Mouse (Mus musculus) neutrophil, adult 65 days (primary cell): ENCODE data around the gene Abcf1. TPM values are rescaled to one million over a fixed set of nuclear protein-coding genes. Genes with fewer than 3 reads are reported as not detected.

Experiments
- total RNA-seq: library from RNA; stranded (reverse); gene quantifications from 2 replicates; pipeline ENCODE4 v1.2.4, GENCODE M21; 2023

Abcf1 gene
- total RNA-seq: 66.5 and 97.8 TPM in 2 replicates

DNA sequence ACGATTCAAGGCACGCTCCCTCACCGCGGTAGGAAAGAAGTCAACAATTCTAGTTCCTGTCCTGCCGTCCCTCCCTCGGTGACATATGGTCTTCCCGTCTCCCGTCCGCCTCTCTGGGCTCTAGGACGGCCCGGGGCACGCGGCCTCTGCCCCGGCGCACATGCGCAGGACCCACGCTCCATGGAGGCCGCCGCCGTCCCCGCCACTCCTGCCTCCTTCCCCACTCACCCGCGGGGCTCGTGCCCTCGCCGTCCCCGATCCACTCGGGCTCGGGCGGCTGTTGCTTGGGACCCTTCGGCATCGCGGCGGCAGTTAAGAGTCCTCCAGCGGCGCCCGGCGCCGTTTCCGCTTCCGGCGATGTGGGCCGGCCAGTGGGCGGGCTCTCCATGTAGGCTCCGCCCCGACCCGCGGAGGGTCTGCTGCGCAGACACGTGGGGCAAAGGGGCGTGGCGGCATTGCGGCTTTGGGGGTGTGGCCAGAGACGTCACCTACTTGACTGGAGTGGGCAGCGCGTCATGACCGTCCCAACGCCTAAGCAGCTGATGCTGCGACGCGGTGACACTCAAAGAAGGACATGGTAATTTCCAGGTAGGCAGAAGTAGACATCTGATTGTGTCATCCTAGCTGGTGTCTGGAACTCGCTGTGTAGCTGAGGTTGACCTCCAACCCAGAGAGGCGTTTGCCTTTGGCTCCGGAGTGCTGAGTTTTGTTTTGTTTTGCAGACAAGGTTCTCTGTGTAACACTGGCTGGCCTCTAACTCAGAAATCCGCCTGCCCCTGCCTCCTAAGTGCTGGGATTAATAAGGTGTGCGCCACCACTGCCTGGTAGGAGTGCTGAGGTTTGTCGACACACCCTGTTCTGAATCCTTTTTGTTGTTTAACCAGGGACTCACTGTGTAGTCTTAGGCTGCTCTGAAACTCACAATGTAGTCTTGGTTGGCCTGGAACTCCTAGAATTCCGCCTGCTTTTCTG is at the start of gene Abcf1:
Gene Abcf1 (minus strand): TSS at position 344 of the 972 bp plus-strand sequence.

GRCm38 (mm10) chr17:35979401-35980362 is 10.1 kb upstream of the Abcf1 start, which contains the start of the genes Gnl1 and Prr3:
Gene Gnl1 (plus strand): TSS chr17:35979851.
Gene Prr3 (minus strand): TSS chr17:35980236.

DNA sequence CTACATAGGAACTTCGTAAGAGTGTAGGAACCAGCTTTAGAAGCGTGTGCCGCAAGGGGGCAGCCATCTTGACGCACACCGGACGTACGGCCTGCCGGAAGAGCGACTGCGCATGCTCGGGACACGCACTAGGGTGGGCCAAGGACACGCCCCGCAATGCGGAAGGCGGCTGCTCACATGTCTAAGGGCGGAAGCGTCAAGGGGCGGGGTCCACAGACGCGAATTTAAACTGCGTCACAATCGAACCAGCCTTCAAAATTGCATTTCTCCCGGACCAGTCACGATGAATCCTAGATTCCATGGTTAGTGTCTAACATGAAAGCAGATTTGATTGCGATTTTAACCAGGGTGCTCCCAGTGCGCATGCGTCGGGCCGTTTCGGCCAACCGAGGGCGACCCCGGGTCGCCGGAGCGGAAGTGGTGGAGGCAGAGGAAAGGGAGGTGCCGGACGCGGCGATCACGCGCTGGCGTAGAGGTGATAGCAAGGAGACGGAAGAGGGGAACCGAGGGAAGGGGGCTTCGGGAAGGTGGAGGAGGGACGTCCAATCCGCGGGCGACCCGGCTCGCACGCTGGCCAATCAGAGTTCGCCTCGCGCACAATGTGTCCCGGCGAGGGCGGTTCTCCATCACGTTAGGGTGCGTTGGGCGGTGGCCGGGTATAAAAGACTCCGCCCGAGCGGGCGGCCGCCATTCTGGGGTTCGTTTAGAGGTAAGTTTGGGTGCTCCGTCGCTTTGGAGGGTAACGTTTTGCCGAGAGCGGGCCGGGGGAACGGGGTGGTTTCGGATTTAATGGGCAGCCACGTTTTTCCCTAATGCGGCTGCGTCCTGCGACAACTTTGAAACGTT is 53.0 kb downstream of the Abcf1 start, which contains the start of the genes Mrps18b and Ppp1r10:
Gene Mrps18b (minus strand): TSS at position 93 of the 846 bp plus-strand sequence.
Gene Ppp1r10 (plus strand): TSS at position 138 of the 846 bp plus-strand sequence.

GRCm38 (mm10) chr17:35909919-35910369 is 59.6 kb downstream of the Abcf1 start, which contains the start of gene Atat1:
Gene Atat1 (minus strand): TSS chr17:35910075.

Other genes starting within 250 kb of the Abcf1 start
- gene Ier3, start 148.1 kb downstream of the Abcf1 start, total RNA-seq: 146 and 161 TPM in 2 replicates
- 177 and 218 TPM in 2 replicates for gene Flot1, start 146.5 kb downstream of the Abcf1 start, total RNA-seq
- 358 and 363 TPM in 2 replicates for gene Tubb5, start 131.5 kb downstream of the Abcf1 start, total RNA-seq
- 19.8 and 27.4 TPM in 2 replicates for gene Mdc1, start 128.2 kb downstream of the Abcf1 start, total RNA-seq
- gene Nrm, start 108.4 kb downstream of the Abcf1 start, total RNA-seq: 37.7 and 48.1 TPM in 2 replicates
- gene Ppp1r18, start 104.2 kb downstream of the Abcf1 start, total RNA-seq: 276 and 319 TPM in 2 replicates
- gene Dhx16, start 89.9 kb downstream of the Abcf1 start, total RNA-seq: 54.5 and 72.8 TPM in 2 replicates
- gene 2310061I04Rik, start 72.3 kb downstream of the Abcf1 start, total RNA-seq: 11.3 and 14.5 TPM in 2 replicates
- 10.8 and 12.3 TPM in 2 replicates for gene Atat1, start 59.7 kb downstream of the Abcf1 start, total RNA-seq
- 18.8 and 24.2 TPM in 2 replicates for gene Mrps18b, start 53.4 kb downstream of the Abcf1 start, total RNA-seq
- gene Ppp1r10, start 53.3 kb downstream of the Abcf1 start, total RNA-seq: 65.3 and 65.4 TPM in 2 replicates
- 43.4 and 73.5 TPM in 2 replicates for gene Gnl1, start 10.1 kb upstream of the Abcf1 start, total RNA-seq
- gene Prr3, start 10.5 kb upstream of the Abcf1 start, total RNA-seq: 26.3 and 32.8 TPM in 2 replicates
- gene H2-T24, start 50.8 kb upstream of the Abcf1 start, total RNA-seq: 37.5 and 37.7 TPM in 2 replicates
- 151 and 156 TPM in 2 replicates for gene H2-T23, start 63.1 kb upstream of the Abcf1 start, total RNA-seq
- gene H2-T22, start 73.0 kb upstream of the Abcf1 start, total RNA-seq: 31.0 and 31.3 TPM in 2 replicates
- 0.29 TPM in 1 of 2 replicates, not detected in the other for gene Gm6034, start 73.2 kb upstream of the Abcf1 start, total RNA-seq
- 34.1 and 46.2 TPM in 2 replicates for gene Gm11127, start 88.6 kb upstream of the Abcf1 start, total RNA-seq
- 0.68 and 1.4 TPM in 2 replicates for gene Gm19684, start 151.9 kb upstream of the Abcf1 start, total RNA-seq
- 1.6 and 2.5 TPM in 2 replicates for gene Gm7030, start 159.7 kb upstream of the Abcf1 start, total RNA-seq
- not detected in 2 replicates for gene Gm8909, start 198.8 kb upstream of the Abcf1 start, total RNA-seq
- not detected in 2 replicates for gene H2-T3, start 220.5 kb upstream of the Abcf1 start, total RNA-seq